Mouse (Mus musculus) frontal cortex, adult 2 months (tissue): ENCODE measurements around the gene Selenof. TPM values are rescaled to one million over a fixed set of nuclear protein-coding genes. Genes with fewer than 3 reads are reported as not detected.
A peak's percentile ranks its signal among the peaks of the same experiment; 100 is the strongest.
"Not testable (repeated sequence)": the region's sequence is repeated elsewhere in the genome, so short reads cannot be mapped to it uniquely, and the experiment has no call there.

Experiments used
- DNase-seq, 2 experiments: peaks; one replicate each; pipeline ENCODE4 v3.0.0; 2022; ENCODE audit warnings: low spot score in 1 of 2; ENCODE audit errors: extremely low spot score in 1 of 2
- polyA plus RNA-seq: library from polyadenylated mRNA; depleted of rRNA; stranded (reverse); fragments of >200 nt; gene quantifications from 2 replicates; pipeline ENCODE4 v1.2.3, GENCODE M21; 2012

Gene Selenof
- polyA plus RNA-seq, 1 experiment = 289 TPM

DNA sequence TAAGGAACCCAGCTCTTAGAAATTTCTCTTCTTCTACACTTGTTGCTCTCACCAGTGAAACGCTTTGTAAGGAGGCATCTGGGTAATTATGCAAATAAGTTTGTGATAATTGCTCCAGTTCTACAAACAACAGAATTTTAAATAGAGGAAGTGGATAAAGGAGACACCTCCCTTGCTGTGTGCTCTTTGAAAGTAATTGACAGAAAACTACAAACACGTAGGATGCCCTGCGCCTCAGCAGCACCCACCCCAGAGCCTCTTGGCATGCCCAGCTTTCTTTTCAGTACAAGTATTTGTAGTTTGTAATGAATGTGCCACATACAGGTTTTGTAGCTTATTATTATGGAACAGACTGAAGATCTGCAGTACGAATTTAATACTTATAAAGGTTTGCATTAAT, 27.0 kb downstream of the Selenof start:
- DNase-seq = no peak

DNA sequence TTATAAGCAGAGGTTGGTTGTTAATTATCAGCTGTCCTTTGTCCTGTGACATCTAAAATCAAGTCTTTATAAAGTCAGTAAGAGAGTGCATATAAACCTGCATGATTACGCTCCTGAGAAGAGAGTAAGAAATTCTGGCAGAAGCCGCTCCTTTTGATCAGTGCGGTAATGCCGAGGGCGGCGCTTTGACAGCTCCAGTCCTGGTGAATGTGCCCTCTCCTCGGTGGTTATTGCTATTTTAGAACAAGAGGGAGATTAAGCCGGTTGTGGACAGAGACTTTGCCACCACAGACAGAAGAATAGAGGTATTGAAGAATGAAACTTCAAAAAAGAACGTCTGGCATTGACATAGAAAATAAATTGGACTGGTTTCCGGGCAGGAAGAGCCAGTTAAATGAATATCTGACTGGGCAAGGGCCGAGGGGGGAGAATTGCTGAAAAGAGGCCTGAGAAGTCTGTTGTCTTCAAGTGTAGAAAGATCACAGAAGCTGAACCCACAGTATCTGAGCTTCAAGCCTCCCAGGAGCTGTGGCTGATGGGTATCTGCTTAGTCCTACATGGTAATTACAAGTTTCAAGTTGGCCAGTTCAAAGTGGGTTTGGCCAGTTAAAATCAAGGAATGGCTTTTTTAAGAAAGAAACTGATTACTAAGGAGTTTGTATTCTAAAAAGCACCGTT, 27.8 kb downstream of the Selenof start:
- DNase-seq = no peak

DNA sequence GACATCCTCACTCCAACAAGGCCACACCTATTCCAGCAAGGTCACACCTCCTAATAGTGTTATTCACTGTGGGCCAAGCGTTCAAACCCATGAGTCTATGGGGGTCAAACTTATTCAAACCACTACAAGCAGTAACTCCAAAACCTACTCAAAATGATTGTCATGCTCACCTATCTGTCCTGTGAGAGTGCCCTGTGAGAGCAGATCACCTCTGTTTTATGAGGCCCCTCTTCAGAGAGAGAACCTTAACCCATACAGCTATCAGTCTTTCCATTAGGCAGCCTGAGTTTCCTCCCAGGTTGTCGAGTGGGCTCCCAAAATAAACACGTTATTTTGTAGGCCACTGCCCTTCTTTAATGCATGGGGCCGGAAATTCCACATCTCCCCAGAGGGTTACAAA, 32.3 kb downstream of the Selenof start:
- no peak for DNase-seq

DNA sequence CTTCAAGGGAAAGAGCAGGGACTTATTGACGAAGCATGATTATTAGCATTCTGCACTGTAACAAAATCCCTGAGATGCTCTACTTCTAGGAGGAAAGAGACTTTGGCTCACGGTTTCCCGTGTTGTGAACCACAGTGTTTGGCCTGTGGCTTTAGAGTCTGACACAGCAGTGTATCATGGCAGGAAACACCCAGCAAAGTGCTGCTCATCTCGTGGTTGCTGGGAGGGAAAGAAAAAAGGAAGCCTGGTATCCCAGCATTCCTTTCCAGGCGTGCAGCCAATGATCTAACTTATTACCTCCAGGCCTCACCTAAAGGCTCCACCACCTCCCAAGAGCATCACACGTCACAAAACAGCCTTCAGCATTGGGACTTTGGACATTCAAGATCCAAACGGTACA, 32.7 kb downstream of the Selenof start:
- no peak for DNase-seq

DNA sequence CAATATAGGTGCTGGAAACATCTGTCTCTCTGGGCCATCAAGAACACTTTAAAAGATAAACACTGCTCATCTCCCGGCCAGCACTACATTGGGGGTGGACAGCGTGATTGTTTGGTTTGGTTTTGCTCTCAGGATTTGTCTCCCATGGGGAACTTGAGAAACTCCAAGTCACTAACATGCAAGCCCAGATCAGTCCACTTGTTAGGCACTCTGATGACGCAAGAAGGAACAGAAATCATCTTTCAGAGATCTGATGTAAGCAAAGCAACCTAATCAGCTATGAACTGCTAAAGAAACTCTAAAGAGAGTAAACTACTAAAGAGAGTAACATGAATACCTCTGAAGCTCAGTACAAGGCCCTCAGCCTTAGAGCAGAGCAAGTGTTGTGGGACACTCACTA, 33.5 kb downstream of the Selenof start:
- no peak for DNase-seq

DNA sequence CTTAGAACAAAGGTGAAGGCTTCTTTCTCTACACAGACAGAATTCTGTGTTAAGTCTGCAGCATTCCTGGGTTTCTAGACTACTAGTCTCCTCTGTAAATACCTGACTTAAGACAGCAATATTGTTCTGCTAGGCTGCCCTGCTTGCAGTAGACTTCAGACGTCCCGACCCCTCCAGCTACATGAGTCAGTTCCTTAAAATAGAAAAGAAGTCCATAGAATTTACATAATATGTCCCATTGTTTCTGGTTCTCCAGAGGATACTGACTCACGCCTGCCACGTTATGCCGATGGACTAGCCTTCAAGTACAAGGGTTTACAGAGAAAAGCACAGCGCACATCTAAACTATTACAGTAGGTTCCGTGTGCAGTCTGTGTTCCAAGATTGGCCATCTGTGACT, 34.1 kb downstream of the Selenof start:
- DNase-seq = no peak

DNA sequence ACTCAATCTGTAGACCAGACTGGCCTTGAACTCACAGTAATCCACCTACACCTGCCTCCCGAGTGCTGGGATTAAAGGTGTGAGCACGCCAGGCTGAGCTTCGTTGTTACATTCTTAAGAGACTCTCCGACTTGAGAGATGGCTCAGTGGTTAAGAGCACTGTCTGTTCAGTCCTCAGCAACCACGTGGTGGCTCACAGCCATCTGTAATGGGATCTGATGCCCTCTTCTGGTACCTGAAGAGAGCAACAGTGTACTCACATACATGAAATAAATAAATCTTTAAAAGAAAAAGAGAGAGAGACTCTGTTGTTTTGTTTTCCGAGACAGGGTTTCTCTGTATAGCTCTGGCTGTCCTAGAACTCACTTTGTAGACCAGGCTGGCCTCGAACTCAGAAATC, 35.7 kb downstream of the Selenof start:
- DNase-seq = not testable (repeated sequence)

DNA sequence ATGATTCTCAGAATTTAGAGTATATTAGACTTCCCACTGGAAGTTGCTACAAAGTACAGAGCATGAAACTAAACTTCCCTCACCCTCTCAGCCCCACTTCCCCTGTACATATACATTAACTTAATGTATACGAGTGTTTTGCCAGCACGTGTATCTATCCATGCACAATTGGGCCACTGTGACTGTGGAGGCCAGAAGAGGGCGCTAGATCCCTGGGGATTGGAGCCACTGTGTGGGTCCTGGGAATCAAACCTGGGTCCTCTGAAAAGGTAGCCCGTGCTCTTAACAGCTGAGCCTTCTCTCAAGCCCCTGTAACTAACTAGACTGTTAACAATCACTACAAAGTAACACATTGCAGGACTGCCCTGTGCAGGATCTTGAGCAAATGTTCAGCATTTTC, 36.3 kb downstream of the Selenof start:
- DNase-seq = no peak

DNA sequence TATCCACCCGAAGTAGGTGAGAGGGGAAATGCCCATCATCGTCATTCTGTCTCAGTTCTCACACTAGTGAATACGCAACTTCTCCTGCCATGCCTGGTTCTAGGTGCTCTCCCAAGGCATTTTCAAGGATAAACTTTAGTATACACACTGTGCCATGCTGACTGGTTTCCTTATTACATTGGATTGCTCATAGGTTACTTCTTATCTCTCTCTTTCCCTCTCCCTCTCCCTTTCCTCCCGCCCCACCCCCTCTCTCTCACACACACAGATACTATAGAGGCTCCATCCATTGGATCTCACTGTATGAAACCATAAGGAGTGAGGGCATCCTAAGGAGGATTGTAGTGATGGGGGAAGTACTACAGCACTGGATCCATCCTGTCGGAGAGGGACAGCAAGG, 38.0 kb downstream of the Selenof start:
- DNase-seq = no peak

DNA sequence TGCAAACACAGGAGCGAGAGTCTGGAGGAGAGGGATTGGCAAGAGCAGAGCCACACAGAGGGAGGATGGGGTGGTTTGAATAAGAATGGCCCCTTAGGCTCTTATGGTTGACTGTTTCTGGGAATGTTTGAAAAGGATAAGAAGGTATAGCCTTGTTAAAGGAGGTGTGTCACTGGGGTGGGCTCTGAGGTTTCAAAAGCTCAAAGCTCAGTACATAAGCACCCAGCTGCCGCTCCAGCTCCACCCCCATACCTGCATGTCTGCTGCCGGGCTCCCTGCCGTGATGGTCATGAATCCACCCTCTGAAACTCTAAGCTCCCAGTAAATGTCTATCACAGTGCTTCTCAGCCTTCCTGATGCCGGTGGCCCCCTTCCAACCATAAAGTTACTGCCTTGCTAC, 40.7 kb downstream of the Selenof start:
- DNase-seq = no peak

DNA sequence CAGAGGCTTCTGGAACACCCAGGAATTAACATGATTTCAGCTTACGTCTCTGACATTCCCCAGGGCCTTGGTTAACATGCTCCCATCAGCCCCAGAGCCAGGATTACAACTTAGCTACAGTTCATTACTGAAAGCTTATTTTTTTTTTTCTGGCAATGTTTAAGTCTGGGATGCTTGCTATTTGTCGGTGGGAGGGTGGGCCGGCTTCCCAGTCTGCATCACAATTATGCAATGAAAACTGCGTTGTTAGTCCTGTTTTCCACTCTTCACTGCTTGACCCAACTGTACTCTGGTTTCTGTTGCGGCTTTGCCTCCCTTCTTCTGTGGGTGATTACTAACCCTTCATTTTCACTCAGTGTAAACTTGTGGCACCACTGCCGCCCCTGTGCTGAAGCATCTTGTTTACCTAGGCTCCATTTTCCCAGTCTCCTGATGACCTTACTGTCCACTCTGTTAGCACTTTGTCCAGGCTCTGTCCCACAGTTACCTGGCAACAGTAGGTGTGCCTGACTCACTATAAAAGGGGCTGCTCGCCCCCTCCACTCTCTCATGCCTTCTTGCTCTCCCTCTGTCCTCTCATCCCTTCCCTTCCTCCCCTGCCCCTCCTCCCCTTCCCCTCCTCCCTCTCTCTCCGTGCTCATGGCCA, 41.6 kb downstream of the Selenof start:
- no peak for DNase-seq

DNA sequence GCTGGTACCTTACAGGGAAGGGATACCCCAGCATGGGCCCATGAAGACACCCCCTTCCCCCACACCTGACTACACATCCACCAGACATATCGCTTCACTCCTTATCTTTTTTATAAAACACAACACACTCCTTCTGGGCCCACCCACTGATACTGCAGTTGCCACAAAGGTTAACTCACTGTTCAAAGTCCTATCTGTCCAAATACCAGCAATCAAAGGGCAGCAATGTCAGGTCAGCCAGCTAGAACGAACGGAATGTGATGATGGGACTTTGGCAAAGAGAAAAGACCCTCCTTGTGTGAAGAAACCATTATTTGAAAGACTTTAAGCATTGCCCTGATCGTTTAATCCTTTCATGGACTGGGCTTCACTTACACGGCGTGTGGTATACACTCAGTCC, 42.3 kb downstream of the Selenof start:
- no peak for DNase-seq

DNA sequence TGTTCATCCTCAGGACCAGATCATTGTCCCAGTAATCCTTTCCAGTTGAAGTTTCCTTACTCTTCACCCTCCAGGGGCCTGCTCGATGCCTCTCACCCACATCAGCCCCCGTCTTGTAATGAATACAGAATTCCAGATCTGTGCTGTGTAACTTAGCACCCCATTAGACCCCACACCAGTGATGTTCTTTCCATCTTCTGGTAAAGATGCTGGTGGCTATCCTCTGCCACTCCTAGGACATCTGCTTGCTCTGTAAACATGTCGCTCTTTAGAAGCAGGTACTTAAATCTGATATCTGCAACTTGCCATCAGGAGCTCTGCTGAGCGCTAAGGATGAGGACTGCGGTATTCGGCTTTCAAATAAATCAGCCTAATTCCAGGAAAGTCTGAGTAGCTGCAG, 44.2 kb downstream of the Selenof start:
- DNase-seq = no peak

DNA sequence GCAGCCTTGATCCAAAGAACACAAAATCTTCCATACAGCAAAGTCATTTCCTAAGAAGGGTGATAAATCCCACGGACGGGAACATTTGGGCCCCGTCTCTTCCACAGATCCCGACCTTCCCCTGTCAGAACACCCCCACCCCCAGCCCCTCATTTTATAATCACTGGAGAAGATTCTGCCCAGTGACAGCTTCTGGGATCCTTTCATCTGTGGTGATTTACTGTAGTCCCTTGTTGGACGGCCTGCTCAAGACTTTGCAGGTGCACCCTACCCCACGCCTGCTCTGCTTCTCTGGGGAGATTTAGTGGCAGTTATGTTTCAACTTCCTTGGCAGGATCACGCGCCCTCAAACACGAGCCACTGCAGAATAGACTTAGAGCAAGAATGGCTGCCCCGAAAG, 44.6 kb downstream of the Selenof start:
- DNase-seq = no peak

DNA sequence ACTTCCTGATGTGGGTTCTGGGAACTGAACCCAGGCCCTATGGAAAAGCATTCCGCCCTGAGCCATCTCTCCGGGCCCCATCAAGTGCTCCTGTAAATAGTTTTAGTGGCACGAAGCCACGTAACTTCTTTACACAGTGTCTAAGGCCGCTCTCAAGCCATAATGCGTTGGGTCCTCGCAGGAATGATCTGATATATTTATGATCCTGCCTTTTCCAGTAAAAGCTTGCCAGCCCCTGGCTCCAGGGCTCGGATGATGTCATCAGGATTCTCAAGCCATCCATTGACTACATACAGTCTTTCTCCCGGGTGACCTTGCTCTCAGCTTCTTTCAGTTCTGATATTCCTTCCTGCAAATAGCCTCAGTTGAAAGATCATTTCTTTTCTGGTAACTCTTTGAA, 45.4 kb downstream of the Selenof start:
- no peak for DNase-seq

DNA sequence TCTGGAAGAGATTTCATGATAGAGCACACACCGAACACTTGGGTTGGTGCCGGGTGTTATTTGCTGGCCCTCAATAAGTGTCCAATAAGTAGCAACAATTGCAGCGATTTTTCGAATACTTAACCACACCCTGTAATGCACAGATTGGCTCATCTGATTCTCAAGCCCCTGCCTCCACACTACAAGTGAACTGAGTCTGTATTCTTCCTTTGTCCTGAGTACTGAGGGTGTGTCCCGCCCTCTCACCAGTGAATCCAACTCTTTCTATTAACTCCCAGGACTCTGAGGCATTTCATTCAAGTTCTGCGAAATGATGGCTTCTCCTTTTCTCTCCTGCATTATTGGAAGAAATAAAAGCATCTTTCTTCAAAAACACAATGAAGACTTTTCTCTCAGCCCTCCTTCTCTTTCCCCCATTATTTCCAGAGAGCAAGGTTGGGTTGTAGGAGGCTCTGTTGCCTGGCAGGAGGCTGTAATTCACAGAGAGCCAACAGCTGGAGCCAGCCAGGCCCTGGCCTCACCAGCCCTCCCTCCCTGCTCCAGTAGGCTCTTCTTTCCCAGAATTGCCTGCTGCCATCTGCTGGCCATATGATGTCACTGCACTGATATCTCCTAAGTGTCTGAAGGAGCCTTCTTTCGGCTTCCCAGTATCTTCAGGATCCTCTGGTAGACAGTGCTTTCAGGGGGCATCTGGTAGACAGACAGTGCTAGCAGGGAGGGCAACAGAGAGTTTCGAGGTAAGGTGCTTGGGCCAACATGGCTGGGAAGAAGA, 46.7 kb downstream of the Selenof start:
- peak; percentile 64 to 95 for DNase-seq

DNA sequence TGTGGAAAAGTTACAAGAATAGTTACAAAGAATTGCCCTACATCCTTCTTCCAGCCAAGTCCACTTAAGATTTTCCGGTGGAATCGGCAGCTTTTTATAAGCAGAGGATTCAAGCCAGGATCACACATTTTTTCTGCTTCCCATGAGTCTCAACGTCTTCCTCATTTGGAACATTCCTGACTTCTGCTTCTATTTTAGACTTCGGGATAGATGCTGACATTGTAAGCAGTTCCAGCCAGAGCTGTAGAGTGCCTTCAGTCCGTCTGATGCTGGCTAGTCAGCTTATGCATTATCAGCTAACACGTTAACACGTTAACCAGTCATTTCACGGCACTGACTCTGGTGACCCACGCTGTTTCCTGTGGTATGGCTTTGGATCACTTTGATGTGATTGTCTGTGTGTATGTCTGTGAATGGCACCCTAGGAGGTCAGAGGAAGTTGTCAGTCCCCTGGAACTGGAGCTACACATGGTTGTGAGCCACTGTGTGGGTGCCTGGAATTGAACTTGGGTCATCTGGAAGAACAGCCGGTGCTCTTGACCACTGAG, 47.6 kb downstream of the Selenof start:
- no peak for DNase-seq

DNA sequence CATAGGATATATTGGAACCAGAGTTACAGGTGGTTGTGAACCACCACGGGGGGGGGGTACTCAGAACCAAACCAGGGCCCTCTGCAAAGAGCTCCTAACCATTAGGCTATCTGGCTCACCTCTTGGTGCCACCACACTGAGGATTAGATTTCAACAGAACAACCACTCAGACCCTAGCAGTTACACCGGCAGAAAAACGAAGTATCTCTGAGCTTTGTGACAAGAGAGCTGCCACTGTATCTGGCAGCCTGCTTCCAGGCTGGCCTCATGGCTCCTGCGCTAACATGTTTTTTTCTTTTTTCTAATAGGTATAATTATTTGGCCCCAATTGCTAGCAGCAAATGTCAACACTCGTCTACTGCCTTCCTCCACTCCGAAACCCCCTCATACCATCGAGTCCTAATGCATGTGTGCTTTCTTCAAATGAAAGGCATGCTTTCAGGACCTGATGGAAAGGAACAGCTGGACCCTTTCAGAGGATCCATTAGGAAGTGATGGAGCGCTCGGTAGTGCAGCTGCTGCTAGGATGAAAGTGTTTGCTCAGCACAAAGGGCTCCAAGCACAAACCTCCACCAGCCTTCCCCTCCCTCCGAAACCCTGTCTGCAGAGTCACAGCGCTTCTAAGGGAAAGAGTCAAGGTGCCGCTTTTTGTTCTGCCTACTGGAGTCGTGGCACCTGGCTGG, 53.0 kb downstream of the Selenof start:
- no peak for DNase-seq

DNA sequence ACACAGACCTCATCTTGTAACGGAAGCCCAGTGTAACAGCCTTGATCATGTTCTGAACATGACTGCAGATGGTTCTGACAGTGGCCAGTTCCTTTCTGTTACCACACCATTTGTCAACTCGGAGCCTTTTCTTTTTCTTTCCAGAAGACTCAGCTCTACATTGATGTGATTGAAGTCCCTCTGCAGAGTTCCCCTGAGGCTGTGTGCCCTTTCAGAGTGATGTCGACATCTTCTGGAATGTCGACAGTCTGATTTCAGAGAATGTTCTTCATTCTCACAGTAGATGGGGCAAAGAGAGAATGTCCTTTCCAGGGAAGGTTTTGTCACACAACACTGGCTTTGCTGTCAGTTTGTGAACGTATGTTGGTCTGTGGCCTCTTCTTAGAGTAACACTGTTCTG, 55.6 kb downstream of the Selenof start:
- no peak for DNase-seq

DNA sequence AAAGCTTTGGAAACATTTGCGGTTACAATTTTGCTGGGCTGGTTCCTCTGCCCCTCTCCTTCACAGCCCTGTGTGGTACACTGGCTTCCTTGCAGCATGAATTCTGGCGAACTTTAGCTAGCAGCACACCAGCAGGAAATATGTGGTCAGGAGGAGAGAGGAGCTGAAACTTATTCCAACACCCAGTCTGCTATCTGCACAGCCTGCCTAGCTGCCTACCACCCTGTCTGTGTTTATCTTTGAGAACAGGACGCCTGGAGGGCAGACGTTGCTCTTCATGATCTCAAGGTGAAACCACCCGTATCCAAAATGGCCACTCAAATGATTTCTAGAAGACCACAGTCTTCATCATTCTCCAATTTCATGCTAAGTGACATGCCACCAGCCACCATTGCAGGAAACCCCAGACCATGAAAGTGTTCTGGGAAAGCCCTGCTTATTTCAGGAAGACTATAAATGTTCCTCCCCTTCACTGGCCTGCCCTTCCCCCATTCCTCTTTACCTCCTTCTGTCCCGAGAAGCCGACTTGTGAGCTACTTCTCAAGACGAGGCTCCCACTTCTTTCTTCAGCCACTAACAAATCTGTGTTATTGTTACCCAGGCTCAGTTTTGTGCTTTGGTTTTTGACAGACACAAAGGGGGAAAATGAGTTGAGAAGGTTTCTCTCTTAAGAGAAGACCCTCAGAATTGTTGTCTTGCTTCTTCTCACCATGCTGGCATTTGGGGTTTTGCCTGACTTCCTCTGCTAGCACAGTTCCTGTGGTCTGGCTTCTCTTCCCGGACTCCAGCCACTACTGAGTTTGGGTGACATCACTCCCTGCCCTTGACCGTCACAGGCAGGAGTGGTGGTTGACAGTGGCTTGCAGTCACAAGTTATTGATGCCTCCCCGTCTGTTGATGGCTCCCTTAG, 58.2 kb downstream of the Selenof start:
- DNase-seq = no peak
